Mouse (Mus musculus) lung, embryonic 16.5 days (tissue): ENCODE results near the gene Nat8f5. TPM values are rescaled to one million over a fixed set of nuclear protein-coding genes. Genes with fewer than 3 reads are reported as not detected.
"Not testable (repeated sequence)": the region's sequence is repeated elsewhere in the genome, so short reads cannot be mapped to it uniquely, and the experiment has no call there.

Experiments used
- ATAC-seq: fragments of 200-750 bp; cut with Nextera tagmentation; 2 replicates; pipeline ENCODE4 v1.8.0; 2017; ENCODE audit warnings: low read depth, mild to moderate bottlenecking, moderate library complexity
- H3K27ac ChIP-seq: fragments of 300-500 bp; sonication (generic); 2 replicates; pipeline ENCODE4 v1.5.1; 2014; ENCODE audit warnings: mild to moderate bottlenecking, control low read depth, low read length
- H3K27me3 ChIP-seq: fragments of 300-500 bp; sonication (generic); 2 replicates; pipeline ENCODE4 v1.6.1; 2014; ENCODE audit warnings: low read depth, low read length, mixed read lengths; ENCODE audit not compliant: control insufficient read depth, insufficient read depth
- H3K36me3 ChIP-seq: fragments of 300-500 bp; sonication (generic); 2 replicates; pipeline ENCODE4 v1.6.1; 2014; ENCODE audit warnings: low read length; ENCODE audit not compliant: control insufficient read depth, insufficient read depth
- H3K4me1 ChIP-seq: fragments of 300-500 bp; sonication (generic); replicated peaks from 2 replicates; pipeline ENCODE4 v1.6.1; 2014; ENCODE audit warnings: low read length, mixed read lengths; ENCODE audit not compliant: control insufficient read depth, insufficient read depth
- H3K4me2 ChIP-seq: fragments of 300-500 bp; sonication (generic); 2 replicates; pipeline ENCODE4 v1.6.1; 2014; ENCODE audit warnings: low read depth, low read length, control low read depth
- H3K4me3 ChIP-seq: fragments of 300-500 bp; sonication (generic); 2 replicates; pipeline ENCODE4 v1.5.1; 2014; ENCODE audit warnings: mild to moderate bottlenecking, low read length, control low read depth
- H3K9ac ChIP-seq: fragments of 300-500 bp; sonication (generic); 2 replicates; pipeline ENCODE4 v1.6.1; 2014; ENCODE audit warnings: low read length, control low read depth
- H3K9me3 ChIP-seq: fragments of 300-500 bp; sonication (generic); 2 replicates; pipeline ENCODE4 v1.6.1; 2016; ENCODE audit warnings: low read length; ENCODE audit not compliant: control insufficient read depth
- WGBS: fragments of 180-500 bp; shearing (Covaris S2); extraction: QIAGEN DNeasy Blood & Tissue Kit; methylation state at CpG from one replicate; pipeline ENCODE4 v1.1.7; 2014; 5-methylcytosine and 5-hydroxymethylcytosine counted together
- polyA plus RNA-seq: library from polyadenylated mRNA; unstranded; fragments of >200 nt; fragmentation: Nextera tagmentation; extraction: Ambion mirVana; gene quantifications from 2 replicates; pipeline ENCODE4 v1.2.1, GENCODE M21; 2015

Nat8f5 gene
- not detected in 2 replicates for polyA plus RNA-seq

DNA sequence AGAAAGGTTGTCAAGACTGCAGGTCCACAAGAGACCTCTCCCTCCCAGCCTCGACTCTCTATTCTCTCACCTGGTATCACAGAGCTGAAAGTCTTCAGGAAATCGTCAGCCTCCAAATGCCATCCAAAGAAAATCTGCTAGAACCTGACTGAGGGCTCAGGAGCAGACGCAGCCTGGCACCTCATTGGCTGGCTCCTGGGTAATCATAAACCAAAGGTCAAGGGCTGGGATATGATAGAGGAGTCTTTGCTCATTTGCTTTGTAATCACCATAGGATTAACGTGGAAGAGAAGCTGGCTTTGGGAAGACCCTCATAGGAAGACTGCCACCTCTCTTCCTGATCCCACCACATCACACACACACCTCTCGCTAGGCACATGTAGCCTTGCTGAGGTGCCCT lies at the start of gene Nat8f5, which contains the start of gene Nat8f6:
Gene Nat8f5 (minus strand): TSS at position 136 of the 400 bp plus-strand sequence.
Gene Nat8f6 (minus strand): TSS at position 118 of the 400 bp plus-strand sequence.
- Histone ChIP-seq H3K9ac (no peak within 1 kb of the TSS), H3K27me3 (no peaks in the 10 kb centered on the region), H3K36me3 (no peaks in the 10 kb centered on the region), H3K4me3 (no peak within 1 kb of the TSS), H3K4me2 (no peak within 1 kb of the TSS), H3K27ac (no peak within 1 kb of the TSS), H3K9me3 (no peaks in the 10 kb centered on the region), H3K4me1 (no peaks in the 10 kb centered on the region)
- 81% methylated on average over 5 of the region's 5 CpGs for WGBS
- no peak for ATAC-seq

DNA sequence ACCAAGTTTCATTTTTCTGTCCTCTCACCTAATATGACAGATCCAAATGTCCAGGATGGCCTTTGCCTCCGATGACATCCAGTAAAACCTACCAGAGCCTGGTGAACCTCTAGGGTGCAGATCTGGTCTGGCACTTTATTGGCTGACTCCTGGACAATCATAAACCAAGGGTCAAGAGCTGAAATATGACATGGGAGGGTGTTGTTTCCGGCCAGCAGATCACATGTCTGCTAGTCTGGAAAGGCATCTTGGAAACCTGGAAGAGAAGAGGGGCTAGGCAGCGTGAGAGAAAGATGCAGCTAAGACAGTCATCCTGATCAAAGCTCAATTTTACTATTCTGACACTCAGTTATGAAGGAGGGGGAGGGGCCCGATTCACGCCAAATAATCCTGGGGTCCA lies 48.2 kb upstream of the Nat8f5 start, which contains the start of gene Nat8f2:
Gene Nat8f2 (minus strand): TSS at position 153 of the 400 bp plus-strand sequence.
- WGBS = 52% methylated on average over 5 of the region's 5 CpGs

DNA sequence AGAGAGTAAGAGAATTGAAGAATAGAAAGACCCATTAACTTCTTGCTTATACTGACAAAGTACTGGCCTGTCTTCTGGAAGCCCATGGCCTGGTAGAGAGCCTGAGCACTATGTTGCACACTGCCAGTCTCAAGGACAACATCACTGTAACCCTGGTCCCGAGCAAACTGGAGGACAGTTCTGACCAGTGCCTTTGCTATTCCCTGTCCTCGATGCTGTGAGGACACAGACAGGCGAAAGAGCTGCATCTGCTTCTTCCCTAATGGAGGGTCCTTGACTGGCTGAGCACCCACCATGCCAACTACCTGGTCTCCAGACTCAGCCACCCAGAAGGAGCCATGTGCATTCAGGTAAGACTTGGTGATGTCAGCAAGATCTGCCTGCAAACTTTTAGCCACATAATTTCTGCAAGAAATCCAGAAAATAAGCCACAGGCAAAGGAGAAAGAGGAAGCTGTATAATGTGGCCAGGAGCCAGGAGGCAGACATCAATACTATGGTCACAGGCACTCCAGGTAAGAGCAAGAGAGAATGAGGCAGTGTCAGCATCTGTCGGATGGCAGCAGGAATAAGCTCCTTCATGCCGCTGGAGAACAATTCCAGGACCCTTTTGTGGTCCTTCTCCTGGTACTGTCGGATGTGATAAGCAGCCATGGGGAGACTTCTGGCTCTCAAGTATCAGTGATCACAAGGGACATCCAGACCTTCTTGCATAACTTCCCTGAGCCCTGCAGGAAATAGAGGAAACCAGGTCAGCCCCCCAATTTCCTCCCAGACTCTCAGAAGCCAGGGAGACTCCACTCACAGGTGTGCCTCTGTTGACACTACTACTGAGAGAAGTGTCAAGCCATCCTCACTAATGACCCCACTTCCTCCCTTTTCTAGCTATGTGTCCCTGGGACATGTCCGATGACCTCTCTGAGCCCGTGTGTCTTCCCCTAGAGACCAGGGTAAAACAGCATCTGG lies 47.2 kb upstream of the Nat8f5 start:
- H3K9me3 ChIP-seq = no peaks in the 10 kb centered on the region
- no peaks in the 10 kb centered on the region for H3K27me3 ChIP-seq
- H3K36me3 ChIP-seq = no peaks in the 10 kb centered on the region
- 58% methylated on average over 8 of the region's 8 CpGs for WGBS
- H3K9ac ChIP-seq = no peak overlapping the region
- no peak for ATAC-seq
- H3K27ac ChIP-seq = no peak overlapping the region
- no peak overlapping the region for H3K4me2 ChIP-seq
- no peak overlapping the region for H3K4me3 ChIP-seq
- no peaks in the 10 kb centered on the region for H3K4me1 ChIP-seq

More for the DNA sequence above, 48.2 kb upstream of the Nat8f5 start, which contains the start of gene Nat8f2:
- H3K9me3 ChIP-seq, H3K4me1 ChIP-seq, ATAC-seq, H3K4me3 ChIP-seq, H3K36me3 ChIP-seq, H3K4me2 ChIP-seq, H3K9ac ChIP-seq, H3K27ac ChIP-seq, H3K27me3 ChIP-seq: not testable (repeated sequence)

DNA sequence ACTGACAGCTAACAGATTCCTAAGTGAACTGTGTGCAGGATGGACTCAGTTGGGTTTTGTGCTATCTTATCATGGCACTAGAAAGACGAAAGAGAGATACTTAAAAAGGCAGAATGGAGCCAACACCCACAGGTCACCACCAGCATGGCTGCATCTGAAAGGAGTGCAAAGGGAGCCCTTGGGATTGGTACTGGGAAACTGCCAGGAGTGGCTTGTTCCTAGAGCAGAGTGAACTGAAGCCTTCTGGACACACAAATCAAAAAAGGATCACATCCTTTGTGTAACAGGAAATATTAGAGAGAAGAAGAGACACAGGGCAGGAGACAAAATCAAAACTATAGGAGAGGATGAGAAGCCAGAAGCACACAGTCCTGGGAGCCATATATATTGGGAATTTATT lies 46.2 kb upstream of the Nat8f5 start:
- 15% methylated on average over 1 of the region's 1 CpGs for WGBS
- H3K4me3 ChIP-seq, H3K36me3 ChIP-seq: not testable (repeated sequence)

DNA sequence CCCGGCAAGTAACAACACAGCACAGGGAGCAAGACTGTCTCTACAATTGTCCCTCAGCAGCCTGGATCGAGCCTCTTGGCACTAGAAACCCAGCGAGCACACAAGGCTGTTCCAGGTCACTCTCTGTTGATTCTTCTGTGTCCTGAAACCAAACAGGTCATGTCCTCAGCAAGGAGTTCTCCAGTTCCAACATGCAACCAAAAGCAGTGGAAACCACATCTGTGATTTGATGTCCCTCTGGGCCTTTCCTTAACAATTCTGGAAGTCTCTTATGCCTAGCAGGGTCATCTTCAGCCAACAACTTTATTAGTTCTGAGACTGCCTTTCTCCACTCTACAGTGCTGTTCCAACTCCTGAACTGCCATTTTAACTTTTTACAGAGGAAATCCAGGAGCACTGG lies 45.4 kb upstream of the Nat8f5 start:
- 70% methylated on average over 3 of the region's 3 CpGs for WGBS

More for the DNA sequence above, 46.2 kb upstream of the Nat8f5 start:
- ATAC-seq, H3K4me1 ChIP-seq, H3K27ac ChIP-seq, H3K27me3 ChIP-seq, H3K4me2 ChIP-seq, H3K9ac ChIP-seq, H3K9me3 ChIP-seq: not testable (repeated sequence)

DNA sequence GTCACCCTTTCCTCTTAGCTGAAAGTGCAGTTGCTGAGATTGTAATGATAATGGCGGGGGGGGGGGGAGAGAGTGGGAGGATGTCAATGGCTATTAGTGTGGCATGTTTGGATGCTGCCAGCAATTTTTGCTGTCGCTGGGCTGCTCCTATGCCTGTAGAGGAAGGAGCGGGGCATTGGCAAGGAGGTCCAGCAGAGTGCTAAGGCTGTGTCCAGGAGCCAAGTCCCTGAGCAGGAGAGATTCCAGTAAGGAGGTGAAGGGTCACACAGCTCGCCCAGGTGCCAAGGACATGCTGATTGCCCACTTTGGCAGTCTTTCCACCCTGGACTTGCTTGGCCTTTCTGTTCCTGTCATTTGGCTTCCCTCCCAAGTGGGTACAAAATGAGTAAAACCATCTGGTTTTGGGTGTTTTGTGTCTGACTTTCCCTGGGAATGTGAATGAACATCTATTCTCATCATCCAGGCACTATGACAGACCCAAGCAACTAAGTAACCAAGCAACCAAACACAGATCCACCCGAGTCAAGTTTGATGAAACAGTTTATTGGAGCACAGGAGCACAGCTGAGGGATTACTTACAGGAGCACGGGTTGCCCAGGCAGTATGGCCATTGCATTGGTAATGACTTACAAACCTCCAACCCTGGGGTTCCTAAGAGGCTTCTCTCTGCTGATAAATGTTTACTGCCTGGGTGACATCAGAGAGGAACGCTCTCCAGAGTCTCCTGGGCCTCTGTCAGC lies 44.3 kb upstream of the Nat8f5 start:
- H3K4me2 ChIP-seq, ATAC-seq, H3K27me3 ChIP-seq, H3K27ac ChIP-seq, H3K4me3 ChIP-seq, H3K4me1 ChIP-seq, H3K9me3 ChIP-seq, H3K9ac ChIP-seq, H3K36me3 ChIP-seq: not testable (repeated sequence)
- 70% methylated on average over 5 of the region's 7 CpGs for WGBS

More for the DNA sequence above, 45.4 kb upstream of the Nat8f5 start:
- H3K9ac ChIP-seq, H3K36me3 ChIP-seq, H3K27me3 ChIP-seq, H3K9me3 ChIP-seq, H3K4me2 ChIP-seq, H3K27ac ChIP-seq, ATAC-seq, H3K4me1 ChIP-seq, H3K4me3 ChIP-seq: not testable (repeated sequence)

DNA sequence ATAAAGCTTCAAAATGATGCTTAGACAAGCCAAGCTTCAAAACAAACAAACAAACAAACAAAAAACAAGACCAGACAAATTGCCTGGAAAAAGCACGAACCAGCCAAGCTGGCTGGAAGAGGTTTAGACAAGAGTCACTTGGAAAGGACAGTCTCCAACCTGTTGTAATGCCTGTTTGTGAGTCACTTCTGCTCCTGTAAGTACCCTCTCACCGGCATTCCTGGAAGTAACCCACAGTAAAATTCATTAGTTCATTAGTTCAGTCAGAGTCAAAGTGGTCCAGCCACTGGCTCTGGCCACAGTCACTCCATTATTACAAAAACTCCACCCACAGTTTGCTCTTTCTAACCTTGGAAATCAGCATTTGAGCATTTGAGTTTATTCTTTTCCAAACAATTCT lies 43.1 kb upstream of the Nat8f5 start:
- Histone ChIP-seq H3K4me2 (no peak overlapping the region), H3K36me3 (no peaks in the 10 kb centered on the region), H3K4me1 (no peaks in the 10 kb centered on the region), H3K4me3 (no peak overlapping the region), H3K27me3 (no peaks in the 10 kb centered on the region), H3K27ac (no peak overlapping the region), H3K9ac (no peak overlapping the region), H3K9me3 (no peaks in the 10 kb centered on the region)
- 86% methylated on average over 2 of the region's 2 CpGs for WGBS
- no peak for ATAC-seq

DNA sequence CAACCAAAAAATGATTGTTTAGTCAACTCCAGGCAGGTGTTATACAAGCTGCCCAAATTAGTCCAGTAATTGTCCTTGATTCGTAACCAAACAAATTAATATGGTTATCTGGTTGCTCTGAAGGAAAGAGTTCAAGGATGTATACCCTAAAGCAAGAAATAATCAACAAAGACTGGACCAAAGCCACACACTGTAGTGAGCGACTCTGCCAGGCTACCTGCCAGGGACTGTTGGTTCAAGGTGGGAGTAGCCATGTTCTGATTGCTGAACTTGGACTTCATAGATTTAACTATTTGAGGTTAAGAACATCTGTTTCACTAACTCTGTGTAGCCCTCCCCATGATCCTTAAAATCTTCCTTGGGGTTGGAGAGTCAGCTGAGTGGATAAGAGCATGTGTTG lies 42.4 kb upstream of the Nat8f5 start:
- WGBS = 78% methylated on average over 2 of the region's 2 CpGs
- Histone ChIP-seq H3K27me3 (no peaks in the 10 kb centered on the region), H3K4me2 (no peak overlapping the region), H3K9me3 (no peaks in the 10 kb centered on the region), H3K4me1 (no peaks in the 10 kb centered on the region), H3K36me3 (no peaks in the 10 kb centered on the region), H3K9ac (no peak overlapping the region), H3K27ac (no peak overlapping the region), H3K4me3 (no peak overlapping the region)
- no peak for ATAC-seq

DNA sequence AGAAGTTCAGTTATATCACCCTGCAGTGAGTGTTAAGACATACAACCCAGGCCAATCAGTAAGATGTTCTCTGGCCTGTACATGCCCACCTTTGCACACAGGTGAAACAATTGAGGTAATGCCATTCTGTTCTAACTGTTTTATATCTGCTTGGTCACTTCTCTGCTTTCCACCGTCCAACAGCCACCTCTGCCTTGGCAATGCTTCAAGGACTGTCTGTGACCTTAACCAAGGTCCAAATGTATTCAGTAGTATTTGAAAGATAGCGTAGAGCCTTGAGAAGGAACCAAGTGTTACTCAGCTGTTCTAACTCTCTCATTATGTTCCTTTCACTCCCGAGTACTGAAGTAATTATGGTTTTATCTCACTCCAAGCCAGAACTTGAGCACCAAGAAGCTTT lies 41.8 kb upstream of the Nat8f5 start:
- no peaks in the 10 kb centered on the region for H3K9me3 ChIP-seq
- WGBS = 70% methylated on average over 3 of the region's 3 CpGs
- no peak overlapping the region for H3K27ac ChIP-seq
- no peak for ATAC-seq
- H3K9ac ChIP-seq = no peak overlapping the region
- H3K36me3 ChIP-seq = no peaks in the 10 kb centered on the region
- no peak overlapping the region for H3K4me2 ChIP-seq
- H3K4me3 ChIP-seq = no peak overlapping the region
- H3K27me3 ChIP-seq = no peaks in the 10 kb centered on the region
- H3K4me1 ChIP-seq = no peaks in the 10 kb centered on the region
